Mouse (Mus musculus) monocyte, adult 5-6 weeks (primary cell): Measurements from ENCODE around the gene Tmc5. TPM values are rescaled to one million over a fixed set of nuclear protein-coding genes. Genes with fewer than 3 reads are reported as not detected.

Source experiments
- ATAC-seq: fragments of 153-309, 156-312 bp; replicated peaks from 2 replicates; pipeline ENCODE4 v1.8.0; 2017; ENCODE audit warnings: mild to moderate bottlenecking; ENCODE audit not compliant: low TSS enrichment, insufficient number of reproducible peaks, severe bottlenecking, poor library complexity, low FRiP score
- total RNA-seq: library from RNA; stranded (forward); fragments of 200-1000, 200-491, 200-594 nt; gene quantifications from 3 replicates; pipeline ENCODE4 v1.2.3, GENCODE M21; 2017

Gene Tmc5
- total RNA-seq, 1 experiment from 2014 or later, result not detected

GRCm38 (mm10) chr7:118656730-118657129 lies 59.6 kb downstream of the Tmc5 start:
- ATAC-seq, result no peak

- ATAC-seq, result no peak
Measured at GRCm38 (mm10) chr7:118667773-118668172, 70.7 kb downstream of the Tmc5 start.

GRCm38 (mm10) chr7:118670142-118670541 lies 73.0 kb downstream of the Tmc5 start:
- no peak for ATAC-seq

GRCm38 (mm10) chr7:118676826-118677225 lies 79.7 kb downstream of the Tmc5 start:
- ATAC-seq, result no peak

GRCm38 (mm10) chr7:118688199-118688598 lies 91.1 kb downstream of the Tmc5 start:
- ATAC-seq, result peak; percentile 49; the same call in 1 of the 2 replicates

GRCm38 (mm10) chr7:118689088-118689487 lies 92.0 kb downstream of the Tmc5 start:
- no peak for ATAC-seq

- no peak for ATAC-seq
Measured at GRCm38 (mm10) chr7:118691287-118691686, 94.2 kb downstream of the Tmc5 start.

- no peak for ATAC-seq
Measured at GRCm38 (mm10) chr7:118696146-118696545, 99.0 kb downstream of the Tmc5 start.

GRCm38 (mm10) chr7:118697168-118697567 lies 100.1 kb downstream of the Tmc5 start:
- ATAC-seq, result no peak

GRCm38 (mm10) chr7:118698882-118699281 lies 101.8 kb downstream of the Tmc5 start:
- no peak for ATAC-seq

GRCm38 (mm10) chr7:118703144-118703561 lies 106.1 kb downstream of the Tmc5 start:
- ATAC-seq, result peak; percentile 68

GRCm38 (mm10) chr7:118704001-118704850 lies 107.1 kb downstream of the Tmc5 start:
- ATAC-seq, result no peak

GRCm38 (mm10) chr7:118705101-118705961 lies 108.2 kb downstream of the Tmc5 start, which contains the start of gene Gde1:
TSS of gene Gde1 (minus strand) at chr7:118705778.
- peak; percentile 79 for ATAC-seq

GRCm38 (mm10) chr7:118706051-118706450 lies 109.0 kb downstream of the Tmc5 start:
- ATAC-seq, result no peak

- ATAC-seq, result no peak
Measured at GRCm38 (mm10) chr7:118706488-118706887, 109.4 kb downstream of the Tmc5 start.

GRCm38 (mm10) chr7:118707216-118707615 lies 110.1 kb downstream of the Tmc5 start:
- no peak for ATAC-seq

GRCm38 (mm10) chr7:118708002-118708401 lies 110.9 kb downstream of the Tmc5 start:
- no peak for ATAC-seq

GRCm38 (mm10) chr7:118710776-118711175 lies 113.7 kb downstream of the Tmc5 start:
- ATAC-seq, result no peak
